Mouse (Mus musculus) heart, adult 18-20 months (tissue): ENCODE measurements at regions not wholly inside any gene's neighbourhood (a gene's known extent, or its start where the extent isn't known, plus 50 kb on each side); places are given as distances from the start of the nearest gene placed in this dataset.

Source experiments
- DNase-seq, 2 experiments: peaks; one replicate each; pipeline ENCODE4 v3.0.0; 2021 to 2022; ENCODE audit warnings: mixed read lengths in 1 of 2

- DNase-seq = no peak
Observed at GRCm38 (mm10) chr13:99630800-99631199, 114.5 kb upstream of the Map1b start.

- no peak for DNase-seq
Observed at GRCm38 (mm10) chr13:99630356-99630755, 114.0 kb upstream of the Map1b start.

GRCm38 (mm10) chr13:99625196-99625595 lies 108.9 kb upstream of the Map1b start:
- DNase-seq = no peak

DNA sequence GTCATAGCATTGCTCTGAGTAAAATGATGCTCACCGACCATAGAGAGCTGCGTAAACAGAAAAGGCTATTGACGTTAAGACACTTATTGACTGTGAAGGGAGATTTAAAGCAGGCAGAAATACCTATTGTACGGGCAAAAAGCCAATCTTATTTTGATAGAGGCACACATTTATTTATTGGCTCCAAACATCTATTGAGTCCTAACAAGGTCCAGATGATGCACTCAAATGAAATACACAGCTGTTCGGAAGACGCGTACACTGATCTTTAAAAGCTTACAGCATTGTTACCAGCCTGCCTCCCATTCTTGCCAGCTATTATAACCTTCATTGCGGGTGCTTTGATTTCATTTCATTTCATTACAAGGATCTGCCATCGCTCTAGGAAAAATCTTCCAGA lies 102.0 kb upstream of the Map1b start:
- no peak for DNase-seq

- DNase-seq = no peak
Observed at GRCm38 (mm10) chr13:99617457-99617856, 101.1 kb upstream of the Map1b start.

- DNase-seq = no peak
Observed at GRCm38 (mm10) chr13:99611715-99612494, 95.6 kb upstream of the Map1b start.

DNA sequence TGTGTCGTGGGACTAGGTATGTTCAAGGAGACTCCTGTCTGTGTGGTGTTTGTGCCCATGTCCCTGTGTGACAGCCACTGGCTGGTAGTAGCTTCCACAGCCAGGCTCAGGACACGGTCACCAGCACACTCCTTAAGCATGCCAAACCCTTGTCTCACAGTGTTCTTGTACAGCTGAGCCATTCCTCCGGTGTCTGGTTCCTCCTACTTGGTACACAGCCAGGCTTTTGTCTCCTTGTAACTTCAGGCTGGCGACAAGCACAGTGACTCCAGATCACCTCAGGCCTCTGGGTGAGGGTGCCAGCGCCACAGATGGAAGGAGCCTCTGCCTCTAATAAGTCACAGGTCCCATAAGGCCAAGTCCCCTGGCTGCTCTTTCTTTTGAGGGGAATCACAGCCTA lies 94.2 kb upstream of the Map1b start:
- peak in 1 of 2 experiments; percentile 10 for DNase-seq

DNA sequence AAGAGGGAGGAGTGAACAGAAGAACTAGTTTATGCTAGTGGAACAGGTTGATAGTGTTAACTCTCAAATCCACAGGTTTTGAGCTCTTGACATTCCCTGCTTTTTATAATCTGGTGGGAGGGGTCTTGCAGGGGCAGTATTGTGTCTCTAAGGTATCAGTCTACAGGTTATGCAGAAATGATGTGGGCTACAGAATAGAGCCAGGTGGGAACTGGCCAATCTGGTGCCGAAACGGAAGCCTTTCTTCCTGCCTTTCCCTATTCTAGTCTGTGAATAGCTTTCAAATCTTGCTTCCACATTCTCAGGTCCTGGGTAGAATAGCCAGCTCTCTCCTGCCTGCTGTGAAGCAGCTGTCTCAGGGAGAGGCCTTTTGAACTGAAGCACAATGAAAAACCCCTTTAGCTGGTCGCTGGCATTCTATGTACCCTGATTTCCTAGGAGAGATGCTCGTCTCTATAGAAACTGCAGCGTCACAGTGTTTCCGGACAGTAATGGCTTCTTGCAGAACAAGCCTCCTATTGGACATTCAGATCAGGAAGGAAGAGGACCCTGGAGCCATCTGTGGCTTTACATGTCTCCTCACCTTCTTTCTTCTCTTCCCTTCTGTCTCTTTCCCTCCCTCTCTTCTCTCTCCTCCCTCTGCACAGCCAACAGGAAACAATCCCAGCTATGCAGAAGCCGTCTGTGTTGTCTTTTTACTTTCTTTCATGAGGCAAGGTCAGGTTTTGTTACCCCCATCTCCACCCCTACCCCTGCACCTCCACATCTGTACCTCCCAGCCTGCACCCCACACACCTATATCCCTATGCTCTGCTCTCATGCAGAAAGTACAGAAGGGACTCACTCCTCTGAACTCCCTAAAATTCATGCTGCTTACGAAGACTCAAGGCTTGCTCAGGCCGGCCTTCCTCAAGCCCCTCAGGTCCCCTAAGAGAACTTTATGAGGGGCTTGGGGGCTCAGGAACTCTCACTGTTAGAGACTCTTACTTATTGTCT lies 93.1 kb upstream of the Map1b start:
- DNase-seq = no peak

DNA sequence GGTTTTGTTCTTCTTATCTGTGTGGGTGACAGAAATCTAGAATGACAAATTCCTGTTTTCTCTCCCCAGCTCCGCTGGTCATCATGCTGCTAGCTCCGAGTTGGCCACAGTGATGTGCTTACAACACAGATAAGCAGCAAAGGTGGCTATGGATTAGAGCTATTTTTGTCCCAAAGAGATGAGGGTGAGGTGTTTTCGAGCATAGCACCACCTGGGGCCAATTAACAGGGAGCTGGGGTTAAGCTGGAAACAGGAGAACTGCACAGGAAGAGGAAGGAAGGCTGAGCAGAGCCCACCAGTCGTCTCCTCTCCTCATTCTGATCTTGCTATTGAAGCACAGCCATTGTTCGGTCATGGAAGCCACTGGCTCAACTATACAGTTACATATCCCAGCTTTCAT lies 92.3 kb upstream of the Map1b start:
- no peak for DNase-seq

DNA sequence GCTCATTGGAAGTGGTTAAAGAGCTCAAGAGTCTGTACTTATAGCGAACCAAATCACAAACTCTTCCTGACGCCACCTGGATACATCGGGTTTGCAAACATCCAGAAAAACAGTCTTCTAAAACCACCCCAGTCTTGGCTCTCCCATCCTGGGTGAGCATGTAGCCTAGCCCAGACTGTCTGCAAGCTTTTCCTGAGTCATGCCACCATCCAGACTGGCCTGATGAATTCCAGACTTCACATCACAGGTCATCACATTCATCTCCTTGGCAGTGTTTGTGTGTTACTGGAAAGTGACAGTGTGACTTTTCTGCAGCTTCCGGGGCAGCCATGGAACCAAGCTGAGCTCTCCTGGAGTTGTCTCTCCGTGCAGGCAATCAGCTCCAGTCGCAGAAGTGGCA lies 90.9 kb upstream of the Map1b start:
- no peak for DNase-seq

DNA sequence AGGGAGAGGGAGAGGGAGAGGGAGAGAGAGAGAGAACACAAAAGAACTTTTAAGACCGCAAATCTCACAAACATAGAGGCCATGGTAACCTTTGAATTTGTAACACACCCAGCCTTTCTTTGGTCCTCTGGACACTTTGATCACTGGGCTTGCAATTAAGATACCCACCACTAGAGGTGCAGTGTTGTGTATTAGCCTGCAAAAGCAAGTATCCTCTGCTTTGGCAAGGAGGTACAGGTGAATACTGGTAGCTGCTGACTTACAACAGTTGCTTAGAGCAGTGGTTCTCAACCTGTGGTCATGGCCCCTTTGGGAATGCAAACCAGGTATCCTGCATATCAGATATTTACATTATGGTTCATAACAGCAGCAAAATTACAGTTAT lies 90.3 kb upstream of the Map1b start:
- DNase-seq = peak in 1 of 2 experiments; percentile 26

DNA sequence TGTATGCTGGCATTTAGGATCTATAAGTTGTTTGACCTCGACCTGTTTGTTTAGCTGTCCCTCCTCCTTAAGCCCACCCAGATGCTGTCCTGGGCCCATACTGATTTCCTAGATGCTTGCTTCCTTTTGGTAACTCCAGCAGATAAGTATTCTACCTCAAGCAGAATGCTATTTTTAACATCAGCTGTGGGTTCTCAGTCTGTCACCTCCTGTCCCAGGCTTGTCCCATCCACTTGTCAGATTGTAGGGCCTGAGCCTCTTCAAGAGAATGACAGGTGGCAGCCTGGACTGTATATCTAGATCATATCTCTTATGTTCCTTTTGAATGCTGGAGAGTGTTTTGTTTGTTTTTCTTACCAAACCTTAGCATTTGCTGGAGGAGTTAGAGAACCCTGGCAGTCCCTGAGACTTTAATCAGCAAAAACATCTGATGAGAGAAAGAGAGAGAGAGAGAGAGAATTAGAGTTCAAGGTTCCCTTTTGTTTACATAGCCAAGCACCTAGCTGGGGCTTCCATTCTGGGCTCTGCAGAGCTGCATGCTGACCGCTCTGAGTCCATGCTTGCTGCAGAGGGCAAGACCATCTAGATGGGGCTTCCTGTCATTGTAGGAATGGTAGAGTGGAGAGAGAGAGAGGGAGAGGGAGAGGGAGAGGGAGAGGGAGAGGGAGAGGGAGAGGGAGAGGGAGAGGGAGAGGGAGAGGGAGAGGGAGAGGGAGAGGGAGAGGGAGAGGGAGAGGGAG lies 89.7 kb upstream of the Map1b start:
- no peak for DNase-seq

- no peak for DNase-seq
Observed at GRCm38 (mm10) chr13:99597891-99598290, 81.6 kb upstream of the Map1b start.

GRCm38 (mm10) chr13:99593846-99594813 lies 77.8 kb upstream of the Map1b start:
- no peak for DNase-seq

DNA sequence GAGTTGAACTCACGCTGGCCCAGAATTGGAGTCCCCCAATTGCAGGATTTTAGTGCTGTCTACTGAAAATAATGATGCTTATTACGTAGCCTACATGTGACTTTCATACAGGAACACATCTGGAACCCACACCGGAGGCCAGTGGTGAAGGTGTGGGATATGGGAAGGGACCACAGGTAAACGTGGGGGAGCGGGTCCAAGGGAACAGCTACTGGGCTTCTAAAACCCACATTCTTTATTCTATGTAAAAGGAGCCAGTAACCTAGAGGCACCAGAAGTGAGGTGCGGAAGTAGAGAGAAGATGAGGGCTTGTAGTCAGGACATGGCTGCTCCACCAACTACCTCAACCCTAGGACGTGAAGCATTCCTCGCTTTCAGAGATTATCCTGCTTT lies 76.9 kb upstream of the Map1b start:
- DNase-seq = no peak

DNA sequence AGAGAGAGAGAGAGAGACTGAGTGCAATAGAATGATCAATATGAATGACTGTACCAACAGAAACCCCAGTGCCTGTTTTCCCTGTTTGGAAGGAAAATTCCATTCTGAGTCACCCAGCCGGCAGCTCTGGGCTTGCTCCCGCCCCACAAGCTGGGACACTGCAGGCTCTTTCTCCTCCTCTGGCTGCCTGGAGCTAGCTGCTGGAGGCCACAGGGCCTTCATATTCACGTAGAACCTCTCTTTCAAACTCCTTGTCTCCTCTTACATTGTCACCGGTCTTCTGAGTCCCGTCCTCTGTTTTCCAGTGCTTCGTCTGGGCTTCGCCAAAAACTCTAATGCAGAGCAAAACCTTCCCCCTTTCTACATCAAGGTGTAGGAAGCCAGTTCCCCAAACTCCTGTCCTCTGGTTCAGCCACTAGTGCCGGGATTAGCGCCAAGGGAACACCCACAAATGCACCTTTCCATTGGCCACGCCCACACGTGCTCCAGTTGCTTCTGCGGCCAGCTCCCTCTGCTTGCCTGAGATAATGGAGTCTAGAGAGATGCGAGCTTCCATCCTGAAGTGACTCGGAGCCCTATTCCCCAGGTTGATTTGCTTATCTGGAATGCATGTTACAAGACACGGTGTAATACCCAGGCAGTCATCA lies 76.4 kb upstream of the Map1b start:
- peak in 1 of 2 experiments; percentile 9 for DNase-seq

DNA sequence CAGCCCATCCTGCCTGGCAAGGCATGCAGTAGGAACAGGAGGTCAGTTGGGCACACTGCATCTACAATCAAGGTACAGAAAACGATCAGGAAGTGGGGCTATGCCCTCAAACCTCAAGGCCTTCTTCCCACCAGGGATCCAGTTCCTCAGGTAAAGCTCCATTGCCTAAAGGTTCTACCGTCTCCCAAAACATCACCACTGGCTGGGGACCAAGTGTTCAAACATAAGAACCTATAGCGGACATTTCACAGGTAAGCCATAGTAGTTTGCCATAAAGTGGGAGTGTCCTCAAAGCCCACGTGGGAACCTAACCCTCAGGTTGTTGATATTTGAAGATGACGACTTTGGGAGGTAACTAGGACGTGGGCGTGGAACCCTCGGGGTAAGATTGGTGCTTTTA lies 72.3 kb upstream of the Map1b start:
- DNase-seq = no peak

DNA sequence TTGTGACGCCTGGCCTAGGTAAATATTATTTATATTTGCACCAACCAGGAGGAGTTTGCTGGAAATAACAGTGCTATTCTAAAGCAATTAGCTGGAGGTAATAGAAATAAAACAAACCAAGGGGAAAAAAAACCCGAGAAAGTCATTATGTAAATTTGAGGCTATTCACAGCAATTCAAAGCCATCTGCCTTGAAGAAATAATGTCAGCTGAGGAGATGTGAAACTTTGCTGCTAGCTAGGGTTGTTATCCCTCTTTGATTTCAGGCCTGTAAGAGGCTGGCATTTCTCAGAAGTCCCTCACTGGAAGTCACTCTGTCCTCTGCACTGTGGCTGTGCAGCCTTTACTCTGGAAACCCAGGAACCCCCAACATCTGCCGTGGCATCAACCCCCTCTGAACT lies 67.5 kb upstream of the Map1b start:
- DNase-seq = no peak

- DNase-seq = no peak
Observed at GRCm38 (mm10) chr13:99580296-99580695, 64.0 kb upstream of the Map1b start.

GRCm38 (mm10) chr13:99579596-99580175 lies 63.3 kb upstream of the Map1b start:
- DNase-seq = no peak
